Mouse (Mus musculus) heart, postnatal 36 days (tissue): Measurements from ENCODE around the gene Atrnl1. TPM values are rescaled to one million over a fixed set of nuclear protein-coding genes. Genes with fewer than 3 reads are reported as not detected.
"Not testable (repeated sequence)": the region's sequence is repeated elsewhere in the genome, so short reads cannot be mapped to it uniquely, and the experiment has no call there.

ENCODE experiments used
- DNase-seq, 2 experiments: peaks; one replicate each; pipeline ENCODE4 v3.0.0; 2021 to 2022
- intact Hi-C: fragments of 180-260 bp; cut with DNase I; formaldehyde crosslinking; loops from one replicate; pipeline ENCODE4 v1.15.1; 2025
- total RNA-seq, 2 experiments: library from RNA; stranded (reverse); gene quantifications; 2 replicates each; pipeline ENCODE4 v1.2.3; 2021

Atrnl1 gene
- total RNA-seq, 2 experiments from 2014 or later = 15.4 to 15.8 TPM

DNA sequence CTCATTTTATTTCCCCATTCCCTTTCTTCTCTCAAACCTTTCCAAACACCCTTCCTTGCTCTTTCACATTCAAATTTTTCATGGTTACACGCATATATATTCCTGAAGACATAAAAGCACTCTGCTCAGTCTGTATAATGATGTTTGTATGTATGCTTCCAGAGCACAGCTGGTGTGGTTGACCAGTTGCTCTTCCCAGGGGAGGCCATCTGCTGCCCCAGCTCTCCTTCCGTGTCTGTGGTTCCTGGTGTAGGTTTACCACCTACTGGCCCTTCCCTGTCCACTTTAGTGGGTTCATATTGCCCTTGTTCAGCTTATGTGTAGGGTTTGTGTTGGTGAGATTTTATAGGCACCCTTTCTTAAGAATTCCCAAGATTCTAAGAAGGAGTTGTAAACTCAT, 197.5 kb downstream of the Atrnl1 start:
- DNase-seq = no peak
- intact Hi-C loops = no loop called here

- intact Hi-C loops = no loop called here
- DNase-seq = no peak
These were observed 203.5 kb downstream of the Atrnl1 start for GRCm38 (mm10) chr19:57814291-57814690.

DNA sequence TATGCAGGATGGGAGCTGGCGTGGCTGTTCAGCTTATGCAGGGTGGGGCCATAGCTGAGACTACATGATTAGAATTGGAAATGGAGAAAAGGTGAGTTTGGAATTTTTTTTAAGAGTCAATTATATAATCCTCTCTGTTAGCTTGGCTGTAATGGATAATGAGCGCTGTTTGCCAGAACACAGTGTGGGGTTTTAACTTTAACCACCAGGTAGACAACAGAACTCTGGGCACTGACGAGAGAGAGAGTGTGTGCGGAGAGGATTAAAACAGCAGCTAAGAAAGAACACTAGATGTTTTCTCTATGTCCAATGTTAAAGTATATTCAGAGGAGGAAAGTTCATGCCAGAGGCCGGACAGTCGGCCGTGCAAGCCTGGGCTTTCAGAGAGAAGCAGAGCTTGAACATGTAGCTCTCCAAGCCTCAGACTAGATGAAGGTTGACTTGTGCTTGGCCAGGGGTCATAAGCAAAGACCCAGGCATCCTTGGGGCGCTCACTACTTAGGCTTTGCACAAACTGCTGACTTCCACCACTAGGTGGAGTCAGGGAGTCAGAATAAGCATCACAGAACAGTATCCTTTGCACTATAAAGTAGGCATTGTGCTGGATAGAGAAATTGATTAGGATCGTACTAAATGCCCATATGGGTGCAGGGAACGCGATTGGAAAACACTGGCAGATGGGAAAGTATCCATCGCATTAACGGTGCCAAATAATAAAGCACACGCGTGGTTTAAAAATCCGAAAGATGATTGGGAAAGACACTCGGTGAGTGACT, 205.6 kb downstream of the Atrnl1 start:
- intact Hi-C loops = loop anchor here (5.0 kb wide), 1 partner anchor 651 kb away; no protein-coding TSS in a partner anchor
- DNase-seq = peak; percentile 18 to 21

- intact Hi-C loops = loop anchor here (5.0 kb wide), 1 partner anchor 650 kb away; no protein-coding TSS in a partner anchor
- DNase-seq = no peak
These were observed 206.9 kb downstream of the Atrnl1 start for GRCm38 (mm10) chr19:57817736-57818135.

GRCm38 (mm10) chr19:57823446-57823845, 212.6 kb downstream of the Atrnl1 start:
- intact Hi-C loops = no loop called here
- DNase-seq = no peak

DNA sequence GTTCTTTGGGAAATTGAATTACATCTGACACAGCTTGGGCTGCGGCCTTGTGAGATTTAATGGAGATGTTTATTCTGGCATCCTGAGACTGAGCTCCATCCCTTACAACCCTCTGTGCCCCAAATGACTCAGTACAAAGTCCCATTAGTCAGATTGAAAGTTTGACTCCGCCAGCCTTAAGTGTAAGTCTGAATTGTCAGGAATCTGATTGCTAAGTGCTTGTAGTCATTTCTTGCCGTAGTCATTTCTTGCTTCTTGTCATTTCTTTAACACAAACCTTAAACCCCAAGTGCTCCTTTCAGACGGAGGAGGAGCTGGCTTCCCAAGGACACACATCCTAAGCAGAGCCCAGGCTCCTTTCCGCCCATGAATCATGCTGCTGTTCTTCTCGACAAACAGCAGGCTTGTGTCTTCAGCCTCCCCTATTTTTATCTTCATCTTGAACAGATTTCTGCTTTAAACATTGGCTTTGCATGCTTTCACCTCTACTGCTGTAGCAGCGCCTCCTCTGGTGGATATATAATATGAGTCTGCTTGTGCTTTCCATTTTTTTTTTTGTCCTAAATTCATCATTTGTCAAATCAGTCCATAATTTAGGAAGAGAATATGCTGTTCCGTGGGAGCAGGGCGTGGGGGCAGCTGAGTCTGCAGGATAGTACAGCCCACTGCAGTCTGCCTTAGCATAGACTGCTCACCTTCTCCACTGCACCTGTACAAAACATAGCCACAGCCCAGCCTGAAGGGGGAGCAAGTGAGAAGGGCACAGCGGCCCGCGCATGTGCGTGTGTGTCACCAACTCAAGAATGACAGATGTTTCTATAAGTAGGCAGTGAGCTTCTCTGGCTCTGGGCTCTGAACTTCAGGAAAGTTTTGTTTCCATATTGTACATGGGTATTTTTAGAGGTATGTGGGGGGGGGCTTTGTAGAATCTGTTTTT, 214.7 kb downstream of the Atrnl1 start:
- DNase-seq = no peak
- intact Hi-C loops = no loop called here

GRCm38 (mm10) chr19:57833083-57833482, 222.2 kb downstream of the Atrnl1 start:
- intact Hi-C loops = no loop called here
- no peak for DNase-seq

DNA sequence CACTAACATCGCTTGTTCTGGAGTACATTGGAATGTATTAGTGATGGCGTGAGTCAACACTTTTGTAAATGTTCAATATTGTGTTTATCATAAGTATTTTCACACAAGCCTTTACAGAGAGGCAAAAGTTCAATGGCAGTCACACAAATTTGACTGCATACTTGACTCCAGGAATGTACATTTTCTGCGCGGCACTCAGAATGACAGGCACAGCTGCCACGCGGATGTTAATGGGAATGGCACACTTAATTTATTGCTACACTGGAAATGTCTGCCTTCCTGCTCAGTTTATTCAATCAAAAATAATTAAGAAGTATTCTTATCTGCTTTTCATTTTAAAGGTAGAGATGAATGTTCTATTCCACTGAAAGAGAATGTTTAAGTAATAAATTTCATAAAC, 227.0 kb downstream of the Atrnl1 start:
- intact Hi-C loops = no loop called here
- no peak for DNase-seq

DNA sequence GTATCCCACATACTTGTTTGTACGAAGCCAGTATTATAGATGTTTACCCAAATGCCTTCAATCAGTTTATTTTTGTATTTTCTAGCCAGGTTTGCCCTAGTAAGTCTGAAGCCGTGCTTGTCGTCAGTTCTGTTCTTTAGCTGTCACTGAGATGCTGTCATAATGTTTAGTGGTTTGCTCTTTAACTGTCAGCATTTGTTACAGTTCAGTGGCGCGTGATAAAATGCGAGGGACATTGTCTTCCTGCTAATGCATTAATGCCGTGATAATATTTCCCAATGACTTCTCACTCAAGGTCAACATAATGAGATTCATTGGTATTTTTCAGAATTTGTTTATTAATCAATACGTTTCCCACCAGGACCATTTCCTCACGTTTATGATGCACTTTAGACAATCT, 227.7 kb downstream of the Atrnl1 start:
- no peak for DNase-seq
- intact Hi-C loops = no loop called here

DNA sequence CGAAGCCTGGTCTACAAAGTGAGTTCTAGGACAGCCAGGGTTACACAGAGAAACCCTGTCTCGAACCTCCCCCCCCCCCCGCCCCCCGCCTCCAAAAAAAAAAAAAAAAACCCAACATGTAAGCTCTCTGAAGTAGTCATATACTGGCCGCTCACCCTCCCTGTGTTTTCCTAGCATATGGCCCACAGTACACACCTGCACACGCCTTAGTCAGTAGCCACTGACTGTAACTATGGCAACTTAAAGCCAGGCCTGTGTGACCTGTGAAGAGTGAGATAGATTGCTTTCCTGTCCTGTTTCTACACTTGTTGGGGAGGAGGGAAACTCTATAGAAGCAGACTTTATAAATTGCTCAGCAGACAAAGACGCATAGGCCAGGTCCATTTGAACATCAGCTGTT, 239.1 kb downstream of the Atrnl1 start:
- intact Hi-C loops = no loop called here
- no peak for DNase-seq

GRCm38 (mm10) chr19:57868350-57868749, 257.5 kb downstream of the Atrnl1 start:
- DNase-seq = no peak
- intact Hi-C loops = no loop called here

GRCm38 (mm10) chr19:57870871-57871270, 260.0 kb downstream of the Atrnl1 start:
- intact Hi-C loops = no loop called here
- DNase-seq = no peak

DNA sequence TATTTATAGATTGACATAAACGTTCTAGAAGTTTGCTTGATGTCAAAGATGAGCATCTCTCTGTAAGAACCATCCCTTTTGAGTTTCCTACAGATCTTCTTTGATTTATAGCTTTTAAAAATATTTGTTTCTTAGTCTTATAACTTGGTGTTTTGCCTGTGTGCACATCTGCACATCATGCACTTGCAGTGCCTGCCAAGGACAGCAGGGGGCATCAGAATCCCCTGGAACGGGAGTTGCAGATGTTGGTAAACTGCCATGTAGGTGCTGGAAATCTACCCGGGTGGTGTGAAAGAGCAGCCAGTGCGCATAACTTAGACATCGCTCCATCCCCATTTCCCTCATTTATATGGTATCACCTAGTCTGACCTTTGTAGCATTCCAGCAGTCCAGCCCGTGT, 265.2 kb downstream of the Atrnl1 start:
- no peak for DNase-seq
- intact Hi-C loops = no loop called here

DNA sequence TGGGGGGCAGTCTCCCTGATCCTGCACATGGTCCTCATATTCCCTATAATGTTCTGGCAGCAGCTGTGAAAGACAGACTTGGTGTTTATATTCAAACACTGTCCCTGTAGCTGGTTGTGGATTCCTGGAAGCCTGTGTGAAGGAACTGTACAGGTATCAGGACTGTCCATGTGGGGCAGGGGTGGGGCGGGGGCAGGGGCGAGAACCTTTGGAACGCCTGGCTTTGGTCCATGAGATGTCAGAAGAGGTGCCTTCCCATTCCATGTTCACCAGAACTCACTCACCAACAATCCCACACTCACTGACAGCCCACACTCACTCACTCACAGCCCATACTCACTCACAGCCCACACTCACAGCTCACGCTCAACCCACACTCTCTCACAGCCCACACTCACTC, 266.5 kb downstream of the Atrnl1 start:
- intact Hi-C loops = no loop called here
- DNase-seq = no peak

- intact Hi-C loops = no loop called here
These were observed 267.7 kb downstream of the Atrnl1 start for GRCm38 (mm10) chr19:57878583-57878982.

GRCm38 (mm10) chr19:57879841-57880240, 269.0 kb downstream of the Atrnl1 start:
- intact Hi-C loops = not testable (repeated sequence)

More at GRCm38 (mm10) chr19:57878583-57878982, 267.7 kb downstream of the Atrnl1 start:
- DNase-seq = no peak

DNA sequence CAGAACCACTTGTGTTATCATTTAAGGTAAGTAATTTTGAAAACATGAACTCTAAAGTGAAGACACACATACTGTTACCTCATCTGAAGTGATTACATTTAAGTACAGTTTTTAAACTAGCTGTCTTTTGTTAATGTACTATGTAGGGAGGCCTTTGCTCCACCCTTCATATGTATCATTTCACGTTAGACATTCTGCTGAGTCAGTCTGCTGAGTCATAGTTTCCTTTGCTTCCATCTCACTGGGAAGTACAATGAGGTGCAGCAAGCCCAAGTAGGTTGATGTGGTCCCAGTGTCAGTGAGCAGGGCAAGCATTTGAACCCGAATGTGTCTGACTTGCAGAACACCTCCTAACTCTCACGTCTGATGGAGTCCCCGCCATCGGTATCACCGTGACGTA, 271.1 kb downstream of the Atrnl1 start:
- intact Hi-C loops = no loop called here
- DNase-seq = no peak

More at GRCm38 (mm10) chr19:57879841-57880240, 269.0 kb downstream of the Atrnl1 start:
- not testable (repeated sequence) for DNase-seq

- DNase-seq = no peak
These were observed 278.0 kb downstream of the Atrnl1 start for GRCm38 (mm10) chr19:57888871-57889270.

GRCm38 (mm10) chr19:57889741-57890140, 278.9 kb downstream of the Atrnl1 start:
- DNase-seq = no peak
- intact Hi-C loops = no loop called here

More at GRCm38 (mm10) chr19:57888871-57889270, 278.0 kb downstream of the Atrnl1 start:
- intact Hi-C loops = no loop called here

DNA sequence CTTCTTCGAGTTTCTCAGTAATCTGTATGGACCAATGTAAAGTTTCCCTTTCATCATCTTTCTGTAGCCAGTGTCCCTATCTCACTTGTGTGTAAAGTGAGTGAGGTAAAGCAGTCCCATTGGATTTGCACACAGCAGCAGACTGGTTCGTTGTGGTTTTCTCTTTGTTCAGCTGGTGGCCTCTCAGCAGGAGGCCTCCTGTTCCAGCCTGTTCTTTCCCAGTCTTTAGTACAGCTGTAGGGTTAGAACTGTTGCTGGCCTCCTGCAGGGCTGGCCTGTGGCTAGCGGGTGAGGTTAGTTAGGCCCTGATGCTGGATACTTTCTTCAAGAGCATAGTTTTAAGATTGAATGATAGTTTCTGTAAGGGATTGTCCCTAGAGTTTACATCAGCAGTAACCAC, 280.1 kb downstream of the Atrnl1 start:
- no peak for DNase-seq
- intact Hi-C loops = no loop called here

GRCm38 (mm10) chr19:57894191-57894590, 283.4 kb downstream of the Atrnl1 start:
- intact Hi-C loops = no loop called here
- no peak for DNase-seq
